Mouse (Mus musculus) CH12.LX (cell line): ENCODE data around the gene Stt3b.
"Not testable (repeated sequence)": the region's sequence is repeated elsewhere in the genome, so short reads cannot be mapped to it uniquely, and the experiment has no call there.

Experiments used
- EP300 ChIP-seq: IDR thresholded peaks from 2 replicates; pipeline ENCODE4 v1.6.1; 2011; ENCODE audit warnings: low read length, improper control_type of control experiment
- KAT2A ChIP-seq: IDR thresholded peaks from 2 replicates; pipeline ENCODE4 v1.6.1; 2012; ENCODE audit warnings: low read length, improper control_type of control experiment, inconsistent platforms; ENCODE audit not compliant: insufficient replicate concordance
- TCF12 ChIP-seq: IDR thresholded peaks from 2 replicates; pipeline ENCODE4 v1.6.1; 2014; ENCODE audit warnings: low read depth, mild to moderate bottlenecking, inconsistent platforms, low read length, improper control_type of control experiment
- USF1 ChIP-seq: IDR thresholded peaks from 2 replicates; pipeline ENCODE4 v1.6.1; 2014; ENCODE audit warnings: low read depth, mild to moderate bottlenecking, inconsistent platforms, low read length, improper control_type of control experiment

- TF ChIP-seq KAT2A, EP300, USF1, TCF12: not testable (repeated sequence)
These were observed 37.8 kb downstream of the Stt3b start for GRCm38 (mm10) chr9:115272451-115272850.
